Mouse (Mus musculus) left cerebral cortex, adult 18-20 months (tissue): ENCODE measurements around the gene Six5. TPM values are rescaled to one million over a fixed set of nuclear protein-coding genes. Genes with fewer than 3 reads are reported as not detected.

Experiments
- DNase-seq, 2 experiments: peaks; one replicate each; pipeline ENCODE4 v3.0.0; 2021 to 2022; ENCODE audit warnings: low spot score in 2 of 2, mixed read lengths in 1 of 2
- microRNA-seq, 2 experiments: library from miRNA; unstranded; fragments of <30 nt; microRNA quantifications; one replicate each; pipeline ENCODE4 v1.2.0; 2021
- total RNA-seq, 2 experiments: library from RNA; stranded (reverse); gene quantifications; 2 replicates each; pipeline ENCODE4 v1.2.3; 2021

Gene Six5
- total RNA-seq, 2 experiments from 2014 or later: 2.3 to 3.0 TPM

- DNase-seq: peak; percentile 48 to 50
Observed at GRCm38 (mm10) chr7:19136673-19137334, 42.4 kb downstream of the Six5 start.

- peak; percentile 61 to 74 for DNase-seq
Observed at GRCm38 (mm10) chr7:19137380-19137779, 43.0 kb downstream of the Six5 start.

GRCm38 (mm10) chr7:19146793-19147192, 52.4 kb downstream of the Six5 start:
- DNase-seq: no peak

- DNase-seq: no peak
Observed at GRCm38 (mm10) chr7:19147497-19148045, 53.2 kb downstream of the Six5 start.

Small RNAs within 50 kb of the gene (microRNA-seq; reads per million reads assigned to microRNA genes)
- 2.7 to 4.0 reads per million in 2 experiments for gene Mir3100

Other genes with a start within 250 kb of the Six5 start
- gene Pglyrp1, start 223.3 kb upstream of the Six5 start, total RNA-seq: 10 to 100 TPM in 1 of 2 experiments, 1 to 10 TPM in 1; 9.5 to 19.9 TPM
- gene Ccdc61, start 184.2 kb upstream of the Six5 start, total RNA-seq: 10 to 100 TPM; 10.5 to 12.6 TPM
- gene Nova2, start 168.7 kb upstream of the Six5 start, total RNA-seq: 10 to 100 TPM; 69.9 to 70.1 TPM
- under 1 TPM; 0.40 to 0.49 TPM for gene Nanos2, start 107.2 kb upstream of the Six5 start, total RNA-seq
- 10 to 100 TPM; 53.8 to 59.5 TPM for gene Mypop, start 103.3 kb upstream of the Six5 start, total RNA-seq
- gene Irf2bp1, start 90.5 kb upstream of the Six5 start, total RNA-seq: 10 to 100 TPM; 55.7 to 57.8 TPM
- not detected for gene Foxa3, start 71.1 kb upstream of the Six5 start, total RNA-seq
- gene Sympk, start 70.2 kb upstream of the Six5 start, total RNA-seq: 100 to 1,000 TPM; 116 to 123 TPM
- gene Rsph6a, start 39.9 kb upstream of the Six5 start, total RNA-seq: under 1 TPM in 1 of 2 experiments, not detected in 1; 0.35 TPM
- gene Dmwd, start 18.4 kb upstream of the Six5 start, total RNA-seq: 100 to 1,000 TPM; 143 TPM
- gene Dmpk, start 10.7 kb upstream of the Six5 start, total RNA-seq: 10 to 100 TPM; 26.6 to 32.0 TPM
- under 1 TPM; 0.16 to 0.40 TPM for gene Gm4969, start 23.8 kb downstream of the Six5 start, total RNA-seq
- gene Fbxo46, start 25.3 kb downstream of the Six5 start, total RNA-seq: 10 to 100 TPM; 13.6 to 15.6 TPM
- 10 to 100 TPM; 15.0 to 17.0 TPM for gene Qpctl, start 54.7 kb downstream of the Six5 start, total RNA-seq
- 10 to 100 TPM; 73.9 to 78.5 TPM for gene Snrpd2, start 55.1 kb downstream of the Six5 start, total RNA-seq
- gene Gipr, start 71.5 kb downstream of the Six5 start, total RNA-seq: 1 to 10 TPM; 1.4 to 1.8 TPM
- 100 to 1,000 TPM; 141 to 147 TPM for gene Eml2, start 81.8 kb downstream of the Six5 start, total RNA-seq
- gene Gpr4, start 117.9 kb downstream of the Six5 start, total RNA-seq: 1 to 10 TPM; 2.5 to 3.6 TPM
- gene Opa3, start 133.7 kb downstream of the Six5 start, total RNA-seq: 10 to 100 TPM; 47.3 to 47.6 TPM
- 10 to 100 TPM; 13.6 to 15.1 TPM for gene Vasp, start 177.2 kb downstream of the Six5 start, total RNA-seq
- gene Ppm1n, start 185.5 kb downstream of the Six5 start, total RNA-seq: not detected
- 100 to 1,000 TPM; 128 to 129 TPM for gene Rtn2, start 188.0 kb downstream of the Six5 start, total RNA-seq
- gene Fosb, start 215.5 kb downstream of the Six5 start, total RNA-seq: 10 to 100 TPM; 20.9 to 54.7 TPM